Mouse (Mus musculus) stomach, postnatal 0 days (tissue): ENCODE results near the gene Cyp17a1. TPM values are rescaled to one million over a fixed set of nuclear protein-coding genes. Genes with fewer than 3 reads are reported as not detected.

Experiments
- ATAC-seq: fragments of 200-750 bp; cut with Nextera tagmentation; 2 replicates; pipeline ENCODE4 v1.8.0; 2017; ENCODE audit not compliant: low FRiP score, low TSS enrichment
- DNase-seq: peaks from one replicate; pipeline ENCODE4 v3.0.0-alpha.2; 2016; ENCODE audit warnings: low spot score
- H3K27ac ChIP-seq: fragments of 300-500 bp; sonication (generic); replicated peaks from 2 replicates; pipeline ENCODE4 v1.5.1; 2014; ENCODE audit warnings: mild to moderate bottlenecking, control low read depth
- H3K27me3 ChIP-seq: fragments of 300-500 bp; sonication (generic); 2 replicates; pipeline ENCODE4 v1.6.1; 2014; ENCODE audit warnings: low read length; ENCODE audit not compliant: control insufficient read depth, insufficient read depth
- H3K36me3 ChIP-seq: fragments of 300-500 bp; sonication (generic); 2 replicates; pipeline ENCODE4 v1.6.1; 2014; ENCODE audit warnings: low read length, mixed read lengths; ENCODE audit not compliant: control insufficient read depth, insufficient read depth
- H3K4me1 ChIP-seq: fragments of 300-500 bp; sonication (generic); replicated peaks from 2 replicates; pipeline ENCODE4 v1.6.1; 2014; ENCODE audit warnings: antibody characterized with exemption; ENCODE audit not compliant: control insufficient read depth, insufficient read depth
- H3K4me2 ChIP-seq: fragments of 300-500 bp; sonication (generic); replicated peaks from 2 replicates; pipeline ENCODE4 v1.6.1; 2014; ENCODE audit warnings: low read depth, mild to moderate bottlenecking, control low read depth, moderate library complexity
- H3K4me3 ChIP-seq: fragments of 300-500 bp; sonication (generic); 2 replicates; pipeline ENCODE4 v1.5.1; 2014; ENCODE audit warnings: low read depth, low read length, control low read depth
- H3K9ac ChIP-seq: fragments of 300-500 bp; sonication (generic); 2 replicates; pipeline ENCODE4 v1.6.1; 2014; ENCODE audit warnings: mild to moderate bottlenecking, low read length, control low read depth, mixed read lengths
- H3K9me3 ChIP-seq: fragments of 300-500 bp; sonication (generic); 2 replicates; pipeline ENCODE4 v1.6.1; 2016; ENCODE audit warnings: low read length; ENCODE audit not compliant: control insufficient read depth
- CTCF ChIP-seq: IDR thresholded peaks from 2 replicates; pipeline ENCODE4 v1.5.1; 2016; ENCODE audit warnings: antibody characterized with exemption, low read depth, mild to moderate bottlenecking, moderate library complexity
- EP300 ChIP-seq: optimal IDR thresholded peaks from 2 replicates; pipeline ENCODE3; 2016; ENCODE audit warnings: antibody characterized with exemption
- WGBS: fragments of 180-500 bp; shearing (Covaris S2); extraction: QIAGEN DNeasy Blood & Tissue Kit; methylation state at CpG from one replicate; pipeline ENCODE4 v1.1.7; 2014; 5-methylcytosine and 5-hydroxymethylcytosine counted together
- polyA plus RNA-seq: library from polyadenylated mRNA; unstranded; fragments of >200 nt; fragmentation: Nextera tagmentation; extraction: Ambion mirVana; gene quantifications from 2 replicates; pipeline ENCODE4 v1.2.1, GENCODE M21; 2015

Cyp17a1 gene
- polyA plus RNA-seq, 1 experiment from 2014 or later: not detected

DNA sequence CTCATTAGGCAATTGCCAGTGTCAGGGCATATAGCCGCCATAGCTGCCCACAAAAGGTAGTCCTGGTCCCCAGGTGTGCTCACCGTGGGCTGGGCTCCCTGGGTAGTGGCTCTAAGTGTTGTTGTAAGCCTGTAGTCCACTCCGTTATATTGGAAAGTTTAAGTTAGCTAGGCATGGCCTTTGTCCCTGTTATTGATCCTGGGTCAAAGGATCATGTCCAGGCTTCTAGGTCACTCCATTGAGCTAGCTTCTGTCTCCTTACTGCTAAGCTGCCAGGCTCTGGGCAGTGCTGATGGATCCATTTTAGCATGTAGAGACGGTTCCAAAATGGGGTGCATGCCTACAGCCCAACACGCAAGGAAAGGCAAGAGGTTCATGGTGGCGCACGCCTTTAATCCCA, 14.6 kb downstream of the Cyp17a1 start:
- Histone ChIP-seq H3K9ac (no peak overlapping the region), H3K27ac (no peak overlapping the region), H3K4me3 (no peak overlapping the region), H3K4me1 (no peaks in the 10 kb centered on the region), H3K27me3 (no peaks in the 10 kb centered on the region), H3K4me2 (no peak overlapping the region), H3K9me3 (no peaks in the 10 kb centered on the region), H3K36me3 (peaks cover 14% of the 10 kb centered on the region)
- DNase-seq (no peak), ATAC-seq (no peak)
- WGBS: 97% methylated on average over 7 of the region's 7 CpGs
- TF ChIP-seq EP300: no peak
- no peak for TF ChIP-seq CTCF

DNA sequence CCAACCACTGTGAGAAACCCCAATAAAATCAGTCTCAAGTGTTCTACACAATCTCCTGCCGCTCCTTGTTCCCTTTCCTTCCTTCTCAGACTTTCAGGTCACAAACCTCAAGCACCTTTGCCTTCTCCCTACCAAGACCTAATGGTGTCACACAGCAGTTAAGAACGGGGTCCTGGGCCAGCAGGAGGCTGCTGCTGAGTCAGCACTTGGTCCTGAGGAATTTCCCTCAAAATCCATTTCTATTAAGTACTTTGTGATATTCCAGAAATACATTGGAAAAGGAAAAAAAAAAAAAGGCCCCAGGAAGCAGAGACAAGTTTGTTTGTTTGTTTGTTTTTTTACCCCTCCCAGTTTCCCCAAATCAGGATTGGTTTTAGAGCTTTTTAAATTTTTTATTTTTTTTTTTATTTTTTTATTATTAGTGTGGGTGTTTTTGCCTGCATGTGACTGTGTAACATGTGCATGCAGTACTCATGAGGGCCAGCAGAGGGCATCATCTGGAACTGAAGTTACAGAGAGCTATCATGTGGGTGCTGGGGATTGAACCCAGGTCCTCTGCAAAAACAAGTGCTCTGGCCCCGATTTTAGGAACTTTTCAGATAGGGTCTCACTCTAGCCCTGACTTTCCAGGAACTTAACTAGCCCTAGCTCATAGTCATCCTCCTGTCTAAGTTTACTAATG, 15.5 kb downstream of the Cyp17a1 start:
- Histone ChIP-seq H3K9me3 (no peaks in the 10 kb centered on the region), H3K27ac (no peak overlapping the region), H3K27me3 (no peaks in the 10 kb centered on the region), H3K9ac (no peak overlapping the region), H3K36me3 (peaks cover 14% of the 10 kb centered on the region), H3K4me2 (no peak overlapping the region), H3K4me3 (no peak overlapping the region), H3K4me1 (no peaks in the 10 kb centered on the region)
- ATAC-seq (no peak), DNase-seq (no peak)
- TF ChIP-seq CTCF: peak; percentile 67
- no peak for TF ChIP-seq EP300
- 93% methylated on average over 3 of the region's 3 CpGs for WGBS

DNA sequence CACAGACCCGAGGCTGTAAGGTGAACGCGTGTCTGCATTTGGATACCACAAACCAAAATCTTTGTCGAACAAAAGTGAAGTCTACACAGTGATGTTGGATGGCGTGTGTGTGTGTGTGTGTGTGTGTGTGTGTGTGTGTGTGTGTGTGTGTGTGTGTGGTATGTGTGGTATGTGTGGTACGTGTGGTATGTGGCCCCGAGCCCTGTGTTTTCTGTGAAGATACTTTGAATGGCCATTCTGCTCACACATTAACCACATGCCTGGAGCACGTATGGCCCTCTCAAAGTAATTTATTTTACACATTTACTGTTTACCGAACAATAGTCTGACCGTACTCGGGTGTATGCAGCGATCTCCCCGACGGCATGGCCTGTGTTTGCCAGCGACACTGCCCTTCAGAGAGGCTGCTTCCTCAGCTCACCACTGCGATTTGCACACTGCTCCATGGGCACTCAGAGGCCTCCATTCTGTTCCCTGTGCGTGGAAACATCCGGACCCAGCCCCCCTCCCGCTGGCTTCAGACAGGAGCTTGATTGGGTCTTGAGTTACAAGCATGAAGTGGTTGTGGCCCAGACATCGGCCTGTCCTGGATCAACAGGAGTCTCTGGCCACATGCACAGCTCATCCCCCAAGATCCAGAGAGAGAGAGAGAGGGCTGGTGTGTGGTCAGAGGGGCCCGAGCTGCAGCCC, 16.7 kb downstream of the Cyp17a1 start:
- TF ChIP-seq EP300: no peak
- TF ChIP-seq CTCF: no peak
- H3K4me3 ChIP-seq: no peak overlapping the region
- ATAC-seq: no peak
- no peak overlapping the region for H3K27ac ChIP-seq
- H3K36me3 ChIP-seq: peaks cover 17% of the 10 kb centered on the region
- no peaks in the 10 kb centered on the region for H3K9me3 ChIP-seq
- H3K27me3 ChIP-seq: no peaks in the 10 kb centered on the region
- DNase-seq: no peak
- no peak overlapping the region for H3K4me2 ChIP-seq
- H3K9ac ChIP-seq: no peak overlapping the region
- 90% methylated on average over 21 of the region's 21 CpGs for WGBS
- no peaks in the 10 kb centered on the region for H3K4me1 ChIP-seq

DNA sequence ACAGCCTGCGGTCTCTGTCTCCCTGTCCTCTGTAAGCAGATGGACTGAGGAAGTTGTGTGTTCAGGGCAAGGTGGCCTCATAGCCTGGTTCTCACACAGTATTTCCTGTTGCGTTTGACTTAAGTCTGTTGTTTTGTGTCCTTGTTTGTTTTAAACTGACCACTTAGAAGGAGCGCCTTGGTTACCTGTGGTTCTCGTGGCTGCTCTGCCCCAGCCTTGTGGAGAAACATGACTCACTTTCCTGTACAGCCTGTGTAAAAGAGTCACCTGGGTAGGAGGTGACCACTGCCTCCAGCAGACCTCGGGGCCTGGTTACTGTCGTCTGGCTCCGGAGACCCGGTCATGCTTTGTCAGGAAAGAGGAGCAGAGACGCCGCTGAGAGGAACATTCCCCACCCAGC, 17.3 kb downstream of the Cyp17a1 start:
- no peaks in the 10 kb centered on the region for H3K4me1 ChIP-seq
- TF ChIP-seq EP300 (no peak), CTCF (no peak)
- no peaks in the 10 kb centered on the region for H3K27me3 ChIP-seq
- 89% methylated on average over 10 of the region's 10 CpGs for WGBS
- no peak overlapping the region for H3K4me3 ChIP-seq
- H3K9ac ChIP-seq: no peak overlapping the region
- no peak overlapping the region for H3K4me2 ChIP-seq
- no peaks in the 10 kb centered on the region for H3K9me3 ChIP-seq
- DNase-seq (no peak), ATAC-seq (peak; percentile 19; the same call in 1 of the 2 replicates)
- peaks cover 17% of the 10 kb centered on the region for H3K36me3 ChIP-seq
- H3K27ac ChIP-seq: no peak overlapping the region

DNA sequence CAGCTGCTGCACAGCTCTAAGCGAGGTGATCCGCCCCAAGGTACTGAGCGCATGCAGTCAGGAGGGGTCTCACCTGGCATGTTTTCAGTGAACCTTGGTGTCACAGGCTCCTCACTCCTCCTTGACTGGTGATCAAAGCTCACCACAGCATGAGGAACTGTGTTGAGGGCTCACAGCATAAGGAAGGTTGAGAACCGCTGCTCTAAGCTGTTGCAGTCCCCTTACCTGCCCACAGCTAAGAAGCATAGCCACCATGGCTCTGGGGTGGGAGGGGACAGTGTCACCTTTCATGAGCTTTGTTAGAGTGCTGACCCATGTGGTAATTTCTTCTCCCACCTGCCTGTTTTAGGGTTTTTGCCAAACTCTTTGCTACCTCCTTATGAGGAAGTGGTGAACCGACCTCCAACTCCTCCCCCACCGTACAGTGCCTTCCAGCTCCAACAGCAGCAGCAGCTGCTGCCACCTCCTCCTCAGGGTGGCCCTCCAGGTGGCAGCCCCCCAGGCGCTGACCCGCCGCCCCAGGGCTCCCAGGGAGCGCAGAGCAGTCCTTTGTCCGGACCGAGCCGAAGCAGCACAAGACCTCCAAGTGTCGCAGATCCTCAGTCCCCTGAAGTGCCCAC, 19.2 kb downstream of the Cyp17a1 start:
- Histone ChIP-seq H3K9ac (no peak overlapping the region), H3K4me1 (no peaks in the 10 kb centered on the region), H3K36me3 (peaks cover 17% of the 10 kb centered on the region), H3K4me2 (no peak overlapping the region), H3K4me3 (no peak overlapping the region), H3K27me3 (no peaks in the 10 kb centered on the region), H3K27ac (no peak overlapping the region), H3K9me3 (no peaks in the 10 kb centered on the region)
- DNase-seq (no peak), ATAC-seq (no peak)
- WGBS: 92% methylated on average over 14 of the region's 14 CpGs
- TF ChIP-seq CTCF: no peak
- no peak for TF ChIP-seq EP300

DNA sequence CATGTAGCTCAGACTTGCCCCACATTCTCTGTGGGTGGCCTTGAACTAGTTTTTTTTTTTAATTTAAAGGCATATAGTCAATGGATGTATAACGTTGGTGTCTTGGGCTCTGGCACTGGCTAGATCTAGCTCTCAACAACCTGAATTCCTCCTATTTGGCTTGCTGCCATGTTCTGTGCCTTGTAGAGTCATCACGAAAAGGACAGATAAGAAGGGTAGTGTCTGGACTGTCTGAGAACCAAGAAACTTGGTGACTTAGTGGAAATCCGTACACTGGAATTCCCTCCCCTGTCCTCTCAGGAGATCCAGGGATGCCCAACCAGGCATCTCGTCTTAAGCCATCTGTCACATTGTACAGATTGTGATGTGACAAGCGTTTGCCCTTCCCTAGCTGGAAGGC, 19.8 kb downstream of the Cyp17a1 start:
- TF ChIP-seq EP300 (no peak), CTCF (no peak)
- DNase-seq (no peak), ATAC-seq (no peak)
- H3K27me3 ChIP-seq: no peaks in the 10 kb centered on the region
- H3K36me3 ChIP-seq: peaks cover 17% of the 10 kb centered on the region
- WGBS: 68% methylated on average over 5 of the region's 5 CpGs
- no peak overlapping the region for H3K4me2 ChIP-seq
- no peaks in the 10 kb centered on the region for H3K9me3 ChIP-seq
- H3K27ac ChIP-seq: no peak overlapping the region
- H3K9ac ChIP-seq: no peak overlapping the region
- H3K4me1 ChIP-seq: no peaks in the 10 kb centered on the region
- H3K4me3 ChIP-seq: no peak overlapping the region
